Mouse (Mus musculus): ENCODE measurements at regions not wholly inside any gene's neighbourhood (a gene's known extent, or its start where the extent isn't known, plus 50 kb on each side); places are given as distances from the start of the nearest gene placed in this dataset.

DNA sequence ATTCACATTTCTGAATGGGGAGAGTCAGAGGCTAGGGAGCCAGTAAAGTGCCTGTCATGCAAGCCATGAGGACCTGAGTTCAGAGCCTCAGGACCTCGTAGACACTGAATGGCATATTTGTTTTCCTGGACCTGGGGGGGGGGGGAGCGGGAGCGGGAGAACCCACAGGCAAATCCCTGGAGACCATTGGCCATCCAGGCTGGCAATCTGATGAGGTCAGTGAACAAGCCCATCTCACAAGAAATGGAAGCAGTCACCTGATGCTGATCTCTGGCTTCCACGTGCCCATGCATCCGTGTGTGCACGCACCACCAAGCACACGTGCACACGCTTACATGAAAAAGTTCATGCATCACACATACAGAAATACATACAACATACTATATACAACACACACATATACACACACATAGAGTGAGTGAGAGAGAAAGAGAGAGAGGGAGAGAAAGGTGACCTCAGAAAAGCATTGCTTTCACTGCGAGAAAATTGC lies 196.2 kb downstream of the Dusp6 start:
- H3K4me2 ChIP-seq (ENCODE audit: low read depth, low read length) = peak overlapping the region; percentile 44
- H3K27ac ChIP-seq (ENCODE audit: low read length) = peak overlapping the region; percentile 76; the same call in 1 of the 2 replicates
- no peaks in the 10 kb centered on the region for H3K9me3 ChIP-seq (replicated peaks; ENCODE audit: control insufficient read depth, low read length)
- H3K36me3 ChIP-seq (ENCODE audit: control insufficient read depth, insufficient read depth) = no peaks in the 10 kb centered on the region
- no peaks in the 10 kb centered on the region for H3K27me3 ChIP-seq (ENCODE audit: control insufficient read depth, insufficient read depth, low read depth, low read length)
- H3K4me3 ChIP-seq (ENCODE audit: low read depth, low read length) = 0 out of 2 replicates have a peak overlapping the region, but pooled peaks have one; percentile 28
- 51% methylated on average over 9 of the region's 9 CpGs for WGBS (ENCODE audit: insufficient replicate concordance)
- no peak for ATAC-seq (ENCODE audit: low read depth)
- H3K4me1 ChIP-seq (ENCODE audit: control insufficient read depth, low read depth, low read length) = peaks cover 7% of the 10 kb centered on the region
- no peak overlapping the region for H3K9ac ChIP-seq (ENCODE audit: low read depth, low read length)

- H3K27me3 ChIP-seq (ENCODE audit: control insufficient read depth, insufficient read depth, low read depth, low read length) = no peaks in the 10 kb centered on the region
- H3K27ac ChIP-seq (ENCODE audit: low read length) = peak overlapping the region; percentile 76
- ATAC-seq (ENCODE audit: low read depth) = peak; percentile 73
- peaks cover 7% of the 10 kb centered on the region for H3K4me1 ChIP-seq (ENCODE audit: control insufficient read depth, low read depth, low read length)
- peak overlapping the region; percentile 44 for H3K4me2 ChIP-seq (ENCODE audit: low read depth, low read length)
- H3K36me3 ChIP-seq (ENCODE audit: control insufficient read depth, insufficient read depth) = no peaks in the 10 kb centered on the region
- no peaks in the 10 kb centered on the region for H3K9me3 ChIP-seq (replicated peaks; ENCODE audit: control insufficient read depth, low read length)
- H3K4me3 ChIP-seq (ENCODE audit: low read depth, low read length) = peak overlapping the region; percentile 28
- 4% methylated on average over 10 of the region's 10 CpGs for WGBS (ENCODE audit: insufficient replicate concordance)
- H3K9ac ChIP-seq (ENCODE audit: low read depth, low read length) = peak overlapping the region; percentile 26; the same call in 1 of the 2 replicates
These were observed 196.9 kb downstream of the Dusp6 start for GRCm38 (mm10) chr10:99459823-99460361.

DNA sequence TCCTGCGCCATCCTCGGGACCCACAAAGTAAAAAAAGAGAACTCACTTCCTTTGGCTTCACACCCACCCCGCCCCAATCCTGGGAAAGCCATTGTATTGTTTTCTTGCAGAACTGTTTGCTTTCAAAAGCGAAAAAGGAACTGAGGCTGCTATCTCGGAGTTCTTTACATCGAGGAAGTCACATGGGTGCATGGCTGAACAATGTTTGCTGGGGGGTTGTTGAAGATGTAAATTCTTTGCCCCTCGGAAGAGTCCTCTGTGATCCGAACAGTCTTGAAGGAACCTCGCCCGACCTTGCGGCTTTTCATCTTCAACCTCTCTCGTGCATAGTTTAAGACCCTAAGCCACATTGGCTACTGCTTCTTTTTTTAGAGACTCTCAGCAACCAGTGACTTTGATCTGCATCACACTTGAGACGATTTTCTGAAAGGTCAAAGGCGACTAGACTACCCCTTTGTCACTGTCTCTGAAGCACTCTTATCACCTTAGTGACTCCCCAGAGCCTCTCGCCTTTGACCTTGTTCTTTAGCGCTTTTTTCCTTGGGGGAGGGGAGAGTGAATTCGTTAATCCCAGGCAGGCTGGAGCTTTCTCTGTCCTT lies 197.9 kb downstream of the Dusp6 start:
- Histone ChIP-seq H3K27me3 (ENCODE audit: control insufficient read depth, insufficient read depth, low read depth, low read length) (no peaks in the 10 kb centered on the region), H3K27ac (ENCODE audit: low read length) (peak overlapping the region; percentile 81), H3K9ac (ENCODE audit: low read depth, low read length) (peak overlapping the region; percentile 21; the same call in 1 of the 2 replicates), H3K36me3 (ENCODE audit: control insufficient read depth, insufficient read depth) (no peaks in the 10 kb centered on the region), H3K4me3 (ENCODE audit: low read depth, low read length) (peak overlapping the region; percentile 50), H3K4me1 (ENCODE audit: control insufficient read depth, low read depth, low read length) (peaks cover 7% of the 10 kb centered on the region), H3K9me3 (replicated peaks; ENCODE audit: control insufficient read depth, low read length) (no peaks in the 10 kb centered on the region), H3K4me2 (ENCODE audit: low read depth, low read length) (peak overlapping the region; percentile 49)
- peak; percentile 20 for ATAC-seq (ENCODE audit: low read depth)
- WGBS (ENCODE audit: insufficient replicate concordance) = under 1% methylated on average over 17 of the region's 17 CpGs

GRCm38 (mm10) chr10:99461446-99461966 lies 198.5 kb downstream of the Dusp6 start:
- no peaks in the 10 kb centered on the region for H3K27me3 ChIP-seq (ENCODE audit: control insufficient read depth, insufficient read depth, low read depth, low read length)
- H3K4me3 ChIP-seq (ENCODE audit: low read depth, low read length) = peak overlapping the region; percentile 50
- H3K9me3 ChIP-seq (replicated peaks; ENCODE audit: control insufficient read depth, low read length) = no peaks in the 10 kb centered on the region
- H3K27ac ChIP-seq (ENCODE audit: low read length) = peak overlapping the region; percentile 81
- no peaks in the 10 kb centered on the region for H3K36me3 ChIP-seq (ENCODE audit: control insufficient read depth, insufficient read depth)
- WGBS (ENCODE audit: insufficient replicate concordance) = under 1% methylated on average over 13 of the region's 13 CpGs
- H3K9ac ChIP-seq (ENCODE audit: low read depth, low read length) = no peak overlapping the region; the same call in 1 of the 2 replicates
- ATAC-seq (ENCODE audit: low read depth) = peak; percentile 28; the same call in 1 of the 2 replicates
- H3K4me1 ChIP-seq (ENCODE audit: control insufficient read depth, low read depth, low read length) = peaks cover 7% of the 10 kb centered on the region
- H3K4me2 ChIP-seq (ENCODE audit: low read depth, low read length) = peak overlapping the region; percentile 49

- Histone ChIP-seq H3K4me3 (ENCODE audit: low read depth, low read length) (no peak overlapping the region), H3K9ac (ENCODE audit: low read depth, low read length) (no peak overlapping the region), H3K27ac (ENCODE audit: low read length) (no peak overlapping the region), H3K27me3 (ENCODE audit: control insufficient read depth, insufficient read depth, low read depth, low read length) (no peaks in the 10 kb centered on the region), H3K36me3 (ENCODE audit: control insufficient read depth, insufficient read depth) (no peaks in the 10 kb centered on the region), H3K9me3 (replicated peaks; ENCODE audit: control insufficient read depth, low read length) (no peaks in the 10 kb centered on the region), H3K4me2 (ENCODE audit: low read depth, low read length) (no peak overlapping the region), H3K4me1 (ENCODE audit: control insufficient read depth, low read depth, low read length) (peaks cover 4% of the 10 kb centered on the region)
- WGBS (ENCODE audit: insufficient replicate concordance) = 81% methylated on average over 1 of the region's 1 CpGs
- peak; percentile 39; the same call in 1 of the 2 replicates for ATAC-seq (ENCODE audit: low read depth)
These were observed 203.7 kb downstream of the Dusp6 start for GRCm38 (mm10) chr10:99466695-99467094.

DNA sequence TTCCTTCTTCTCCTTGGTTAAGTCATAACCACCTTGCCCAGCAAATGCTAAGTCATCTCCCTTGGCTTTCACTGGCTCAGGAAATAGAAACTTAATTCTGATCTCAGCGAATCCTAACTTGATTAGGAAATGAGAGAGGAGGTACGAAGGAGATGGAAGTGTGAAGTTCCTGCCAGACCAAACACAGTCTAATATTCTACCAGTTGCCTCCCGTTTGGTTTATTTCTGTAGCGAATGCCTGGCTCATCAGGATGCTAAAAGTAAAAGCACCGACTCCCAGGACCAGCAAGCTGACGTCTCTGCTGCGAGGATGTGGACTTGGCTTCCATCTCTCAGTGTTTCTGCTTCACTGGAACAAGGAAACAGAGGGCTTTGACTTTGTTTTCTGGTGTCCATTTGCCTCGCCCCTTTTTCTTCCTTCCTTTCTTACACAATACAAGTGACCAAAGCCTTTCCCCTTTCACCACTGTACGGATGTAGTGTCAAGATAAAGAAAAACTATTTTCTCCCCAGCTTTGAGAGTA lies 204.3 kb downstream of the Dusp6 start:
- no peak overlapping the region for H3K4me2 ChIP-seq (ENCODE audit: low read depth, low read length)
- H3K27me3 ChIP-seq (ENCODE audit: control insufficient read depth, insufficient read depth, low read depth, low read length) = no peaks in the 10 kb centered on the region
- H3K9ac ChIP-seq (ENCODE audit: low read depth, low read length) = no peak overlapping the region
- H3K4me3 ChIP-seq (ENCODE audit: low read depth, low read length) = no peak overlapping the region
- no peaks in the 10 kb centered on the region for H3K9me3 ChIP-seq (replicated peaks; ENCODE audit: control insufficient read depth, low read length)
- 11% methylated on average over 9 of the region's 9 CpGs for WGBS (ENCODE audit: insufficient replicate concordance)
- peak; percentile 51; the same call in 1 of the 2 replicates for ATAC-seq (ENCODE audit: low read depth)
- peaks cover 4% of the 10 kb centered on the region for H3K4me1 ChIP-seq (ENCODE audit: control insufficient read depth, low read depth, low read length)
- peak overlapping the region; percentile 40; the same call in 1 of the 2 replicates for H3K27ac ChIP-seq (ENCODE audit: low read length)
- H3K36me3 ChIP-seq (ENCODE audit: control insufficient read depth, insufficient read depth) = no peaks in the 10 kb centered on the region

GRCm38 (mm10) chr10:99468971-99469370 lies 205.9 kb downstream of the Dusp6 start:
- no peak for ATAC-seq (ENCODE audit: low read depth)
- Histone ChIP-seq H3K4me1 (ENCODE audit: control insufficient read depth, low read depth, low read length) (peaks cover 4% of the 10 kb centered on the region), H3K27ac (ENCODE audit: low read length) (no peak overlapping the region), H3K9ac (ENCODE audit: low read depth, low read length) (no peak overlapping the region), H3K27me3 (ENCODE audit: control insufficient read depth, insufficient read depth, low read depth, low read length) (no peaks in the 10 kb centered on the region), H3K9me3 (replicated peaks; ENCODE audit: control insufficient read depth, low read length) (no peaks in the 10 kb centered on the region), H3K4me3 (ENCODE audit: low read depth, low read length) (no peak overlapping the region), H3K36me3 (ENCODE audit: control insufficient read depth, insufficient read depth) (no peaks in the 10 kb centered on the region), H3K4me2 (ENCODE audit: low read depth, low read length) (no peak overlapping the region)
- 48% methylated on average over 3 of the region's 3 CpGs for WGBS (ENCODE audit: insufficient replicate concordance)

GRCm38 (mm10) chr10:99471832-99472497 lies 208.9 kb downstream of the Dusp6 start:
- 59% methylated on average over 8 of the region's 8 CpGs for WGBS (ENCODE audit: insufficient replicate concordance)
- Histone ChIP-seq H3K4me1 (ENCODE audit: control insufficient read depth, low read depth, low read length) (peaks cover 3% of the 10 kb centered on the region), H3K9ac (ENCODE audit: low read depth, low read length) (no peak overlapping the region), H3K27me3 (ENCODE audit: control insufficient read depth, insufficient read depth, low read depth, low read length) (no peaks in the 10 kb centered on the region), H3K27ac (ENCODE audit: low read length) (no peak overlapping the region), H3K4me3 (ENCODE audit: low read depth, low read length) (no peak overlapping the region), H3K36me3 (ENCODE audit: control insufficient read depth, insufficient read depth) (no peaks in the 10 kb centered on the region), H3K9me3 (replicated peaks; ENCODE audit: control insufficient read depth, low read length) (no peaks in the 10 kb centered on the region), H3K4me2 (ENCODE audit: low read depth, low read length) (no peak overlapping the region)
- no peak for ATAC-seq (ENCODE audit: low read depth)

Measured in liver, embryonic 16.5 days (tissue).